Mouse (Mus musculus) intestine, postnatal 0 days (tissue): Measurements from ENCODE around the gene Zfp651. TPM values are rescaled to one million over a fixed set of nuclear protein-coding genes. Genes with fewer than 3 reads are reported as not detected.

Experiments used
- ATAC-seq: fragments of 200-750 bp; cut with Nextera tagmentation; 2 replicates; pipeline ENCODE4 v1.8.0; 2017; ENCODE audit warnings: mild to moderate bottlenecking, moderate TSS enrichment, moderate library complexity
- H3K27ac ChIP-seq: fragments of 300-500 bp; sonication (generic); 2 replicates; pipeline ENCODE4 v1.5.1; 2014; ENCODE audit warnings: mild to moderate bottlenecking, low read depth, low read length, moderate library complexity
- H3K27me3 ChIP-seq: fragments of 300-500 bp; sonication (generic); replicated peaks from 2 replicates; pipeline ENCODE4 v1.6.1; 2014; ENCODE audit warnings: low read length, mixed read lengths; ENCODE audit not compliant: control insufficient read depth, insufficient read depth
- H3K36me3 ChIP-seq: fragments of 300-500 bp; sonication (generic); 2 replicates; pipeline ENCODE4 v1.6.1; 2014; ENCODE audit warnings: mild to moderate bottlenecking, moderate library complexity; ENCODE audit not compliant: control insufficient read depth, insufficient read depth
- H3K4me1 ChIP-seq: fragments of 300-500 bp; sonication (generic); replicated peaks from 2 replicates; pipeline ENCODE4 v1.6.1; 2014; ENCODE audit warnings: antibody characterized with exemption, low read length, mixed read lengths; ENCODE audit not compliant: control insufficient read depth, insufficient read depth
- H3K4me2 ChIP-seq: fragments of 300-500 bp; sonication (generic); replicated peaks from 2 replicates; pipeline ENCODE4 v1.6.1; 2014; ENCODE audit warnings: low read depth, mild to moderate bottlenecking, moderate library complexity
- H3K4me3 ChIP-seq: fragments of 300-500 bp; sonication (generic); 2 replicates; pipeline ENCODE4 v1.5.1; 2014; ENCODE audit warnings: low read depth, low read length
- H3K9ac ChIP-seq: fragments of 300-500 bp; sonication (generic); 2 replicates; pipeline ENCODE4 v1.6.1; 2014; ENCODE audit warnings: mild to moderate bottlenecking, low read depth, low read length
- H3K9me3 ChIP-seq: fragments of 300-500 bp; sonication (generic); 2 replicates; pipeline ENCODE4 v1.6.1; 2016; ENCODE audit warnings: mixed run types; ENCODE audit not compliant: control insufficient read depth
- CTCF ChIP-seq: sonication (generic); IDR thresholded peaks from 2 replicates; pipeline ENCODE4 v1.5.1; 2016; ENCODE audit warnings: low read depth, mild to moderate bottlenecking, control low read depth, antibody characterized with exemption, moderate library complexity
- WGBS: fragments of 180-500 bp; shearing (Covaris S2); extraction: QIAGEN DNeasy Blood & Tissue Kit; methylation state at CpG from one replicate; pipeline ENCODE4 v1.1.7; 2014; 5-methylcytosine and 5-hydroxymethylcytosine counted together
- polyA plus RNA-seq: library from polyadenylated mRNA; unstranded; fragments of >200 nt; fragmentation: Nextera tagmentation; extraction: Ambion mirVana; gene quantifications from 2 replicates; pipeline ENCODE4 v1.2.1, GENCODE M21; 2015

The Zfp651 gene
- polyA plus RNA-seq, 1 experiment from 2014 or later: 6.2 TPM

GRCm38 (mm10) chr9:121761091-121761665 lies 2.0 kb downstream of the Zfp651 start:
- peak overlapping the region; percentile 100 for H3K4me2 ChIP-seq
- no peak overlapping the region for H3K27ac ChIP-seq
- no peak for TF ChIP-seq CTCF
- peaks cover 21% of the 10 kb centered on the region for H3K36me3 ChIP-seq
- H3K9me3 ChIP-seq: no peaks in the 10 kb centered on the region
- ATAC-seq: no peak
- H3K9ac ChIP-seq: no peak overlapping the region
- 52% methylated on average over 10 of the region's 10 CpGs for WGBS
- 0 out of 2 replicates have a peak, but pooled peaks cover 4% of the 10 kb centered on the region for H3K4me1 ChIP-seq
- no peaks in the 10 kb centered on the region for H3K27me3 ChIP-seq
- H3K4me3 ChIP-seq: peak overlapping the region; percentile 80; the same call in 1 of the 2 replicates

- Histone ChIP-seq H3K4me2 (no peak overlapping the region), H3K27ac (no peak overlapping the region), H3K4me1 (0 out of 2 replicates have a peak, but pooled peaks cover 4% of the 10 kb centered on the region), H3K36me3 (peaks cover 19% of the 10 kb centered on the region; the same call in 1 of the 2 replicates), H3K9ac (no peak overlapping the region), H3K27me3 (no peaks in the 10 kb centered on the region), H3K9me3 (no peaks in the 10 kb centered on the region), H3K4me3 (no peak overlapping the region)
- 76% methylated on average over 8 of the region's 8 CpGs for WGBS
- ATAC-seq: no peak
- no peak for TF ChIP-seq CTCF
These were observed 2.7 kb downstream of the Zfp651 start for GRCm38 (mm10) chr9:121761787-121762186.

- H3K9ac ChIP-seq: no peak overlapping the region
- no peaks in the 10 kb centered on the region for H3K9me3 ChIP-seq
- H3K36me3 ChIP-seq: peaks cover 19% of the 10 kb centered on the region; the same call in 1 of the 2 replicates
- WGBS: 85% methylated on average over 10 of the region's 10 CpGs
- ATAC-seq: no peak
- H3K4me2 ChIP-seq: no peak overlapping the region
- H3K4me1 ChIP-seq: 0 out of 2 replicates have a peak, but pooled peaks cover 4% of the 10 kb centered on the region
- TF ChIP-seq CTCF: no peak
- H3K4me3 ChIP-seq: no peak overlapping the region
- no peak overlapping the region for H3K27ac ChIP-seq
- H3K27me3 ChIP-seq: no peaks in the 10 kb centered on the region
These were observed 3.1 kb downstream of the Zfp651 start for GRCm38 (mm10) chr9:121762248-121762647.

- no peak overlapping the region for H3K27ac ChIP-seq
- WGBS: 91% methylated on average over 25 of the region's 25 CpGs
- no peaks in the 10 kb centered on the region for H3K27me3 ChIP-seq
- peaks cover 19% of the 10 kb centered on the region; the same call in 1 of the 2 replicates for H3K36me3 ChIP-seq
- no peak overlapping the region for H3K4me2 ChIP-seq
- no peak overlapping the region for H3K9ac ChIP-seq
- TF ChIP-seq CTCF: no peak
- no peaks in the 10 kb centered on the region for H3K9me3 ChIP-seq
- 0 out of 2 replicates have a peak, but pooled peaks cover 4% of the 10 kb centered on the region for H3K4me1 ChIP-seq
- ATAC-seq: no peak
- no peak overlapping the region for H3K4me3 ChIP-seq
These were observed 3.6 kb downstream of the Zfp651 start for GRCm38 (mm10) chr9:121762761-121763160.

- Histone ChIP-seq H3K4me1 (0 out of 2 replicates have a peak, but pooled peaks cover 4% of the 10 kb centered on the region), H3K4me2 (no peak overlapping the region), H3K9ac (no peak overlapping the region), H3K9me3 (no peaks in the 10 kb centered on the region), H3K4me3 (no peak overlapping the region), H3K27ac (no peak overlapping the region), H3K27me3 (no peaks in the 10 kb centered on the region), H3K36me3 (peaks cover 19% of the 10 kb centered on the region; the same call in 1 of the 2 replicates)
- TF ChIP-seq CTCF: no peak
- WGBS: 84% methylated on average over 19 of the region's 19 CpGs
- ATAC-seq: no peak
These were observed 4.6 kb downstream of the Zfp651 start for GRCm38 (mm10) chr9:121763716-121764115.

GRCm38 (mm10) chr9:121765166-121765855 lies 6.2 kb downstream of the Zfp651 start:
- H3K9me3 ChIP-seq: no peaks in the 10 kb centered on the region
- WGBS: 87% methylated on average over 16 of the region's 16 CpGs
- peaks cover 23% of the 10 kb centered on the region; the same call in 1 of the 2 replicates for H3K36me3 ChIP-seq
- ATAC-seq: no peak
- no peak overlapping the region for H3K4me3 ChIP-seq
- H3K4me2 ChIP-seq: no peak overlapping the region
- H3K9ac ChIP-seq: no peak overlapping the region
- no peak overlapping the region for H3K27ac ChIP-seq
- no peak for TF ChIP-seq CTCF
- 0 out of 2 replicates have a peak, but pooled peaks cover 4% of the 10 kb centered on the region for H3K4me1 ChIP-seq
- H3K27me3 ChIP-seq: no peaks in the 10 kb centered on the region
